Mouse (Mus musculus) E14TG2a.4 (cell line): ENCODE measurements at regions not wholly inside any gene's neighbourhood (a gene's known extent, or its start where the extent isn't known, plus 50 kb on each side); places are given as distances from the start of the nearest gene placed in this dataset.

ENCODE experiments used
- H3K27me3 ChIP-seq: 2 replicates; pipeline ENCODE4 v1.6.1; 2014; ENCODE audit warnings: low read length, control low read depth; ENCODE audit not compliant: insufficient read depth
- H3K36me3 ChIP-seq: 2 replicates; pipeline ENCODE4 v1.6.1; 2014; ENCODE audit warnings: low read length, control low read depth; ENCODE audit not compliant: insufficient read depth
- H3K4me1 ChIP-seq: replicated peaks from 2 replicates; pipeline ENCODE4 v1.6.1; 2014; ENCODE audit warnings: low read depth, low read length, control low read depth
- H3K4me3 ChIP-seq: replicated peaks from 2 replicates; pipeline ENCODE4 v1.5.1; 2014; ENCODE audit warnings: mild to moderate bottlenecking, low read length
- H3K9me3 ChIP-seq: 2 replicates; pipeline ENCODE4 v1.6.1; 2014; ENCODE audit warnings: low read length, control low read depth
- CTCF ChIP-seq: conservative IDR thresholded peaks from 2 replicates; pipeline ENCODE4 v1.5.1; 2014; ENCODE audit warnings: low read length
- NANOG ChIP-seq: IDR thresholded peaks from 2 replicates; pipeline ENCODE4 v1.6.1; 2014; ENCODE audit warnings: borderline replicate concordance, low read length, mixed read lengths

DNA sequence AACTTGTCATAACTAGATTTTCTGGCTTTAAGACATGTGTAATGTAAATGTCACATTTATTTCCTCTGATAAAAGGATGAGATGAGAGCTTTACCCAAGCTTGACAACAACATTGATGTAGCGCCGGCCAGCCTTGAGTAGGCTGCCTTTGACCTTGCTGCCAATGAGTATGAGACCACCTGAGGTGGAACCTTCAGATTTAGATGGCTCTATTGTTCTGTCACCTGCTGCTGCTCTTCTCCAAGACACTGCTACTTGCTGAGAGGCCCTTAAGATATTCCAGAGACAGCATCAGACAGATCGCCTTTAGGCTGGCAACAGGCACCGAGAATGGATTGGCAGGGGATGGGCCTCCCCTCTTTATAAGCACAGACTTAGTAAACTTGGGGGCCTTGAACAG, 854.6 kb upstream of the Fbxo33 start:
- no peaks in the 10 kb centered on the region for H3K36me3 ChIP-seq
- H3K27me3 ChIP-seq, result no peaks in the 10 kb centered on the region
- H3K4me3 ChIP-seq, result no peak overlapping the region
- H3K9me3 ChIP-seq, result peaks cover 8% of the 10 kb centered on the region; the same call in 1 of the 2 replicates
- TF ChIP-seq NANOG (peak; percentile 60; the same call in 1 of the 2 replicates), CTCF (no peak)
- H3K4me1 ChIP-seq, result no peaks in the 10 kb centered on the region
